Mouse (Mus musculus): ENCODE data around the gene Srrd.

Gene Srrd

GRCm38 (mm10) chr5:112317328-112317727 is 25.5 kb downstream of the Srrd start:
- DNase-seq (ENCODE audit: low read depth) = no peak

- no peak for DNase-seq (ENCODE audit: low read depth)
Measured at GRCm38 (mm10) chr5:112316468-112316867, 26.4 kb downstream of the Srrd start.

GRCm38 (mm10) chr5:112313222-112313885 is 29.5 kb downstream of the Srrd start:
- no peak for DNase-seq (ENCODE audit: low read depth)

GRCm38 (mm10) chr5:112305842-112306241 is 37.0 kb downstream of the Srrd start:
- DNase-seq (ENCODE audit: low read depth) = no peak

GRCm38 (mm10) chr5:112302310-112302709 is 40.5 kb downstream of the Srrd start:
- no peak for DNase-seq (ENCODE audit: low read depth)

GRCm38 (mm10) chr5:112301694-112302093 is 41.1 kb downstream of the Srrd start:
- no peak for DNase-seq (ENCODE audit: low read depth)

- no peak for DNase-seq (ENCODE audit: low read depth)
Measured at GRCm38 (mm10) chr5:112300721-112301308, 42.0 kb downstream of the Srrd start.

- DNase-seq (ENCODE audit: low read depth) = no peak
Measured at GRCm38 (mm10) chr5:112300112-112300511, 42.7 kb downstream of the Srrd start.

GRCm38 (mm10) chr5:112299399-112299798 is 43.4 kb downstream of the Srrd start:
- DNase-seq (ENCODE audit: low read depth) = no peak

- DNase-seq (ENCODE audit: low read depth) = no peak
Measured at GRCm38 (mm10) chr5:112298226-112298988, 44.4 kb downstream of the Srrd start.

GRCm38 (mm10) chr5:112297257-112297656 is 45.6 kb downstream of the Srrd start:
- DNase-seq (ENCODE audit: low read depth) = no peak

- DNase-seq (ENCODE audit: low read depth) = no peak
Measured at GRCm38 (mm10) chr5:112296404-112297181, 46.2 kb downstream of the Srrd start.

GRCm38 (mm10) chr5:112295564-112295963 is 47.3 kb downstream of the Srrd start:
- no peak for DNase-seq (ENCODE audit: low read depth)

GRCm38 (mm10) chr5:112295162-112295561 is 47.7 kb downstream of the Srrd start:
- DNase-seq (ENCODE audit: low read depth) = peak; percentile 60

- peak; percentile 33 for DNase-seq (ENCODE audit: low read depth)
Measured at GRCm38 (mm10) chr5:112294696-112295095, 48.1 kb downstream of the Srrd start.

GRCm38 (mm10) chr5:112293800-112294199 is 49.0 kb downstream of the Srrd start:
- DNase-seq (ENCODE audit: low read depth) = no peak

GRCm38 (mm10) chr5:112292343-112292980 is 50.4 kb downstream of the Srrd start:
- no peak for DNase-seq (ENCODE audit: low read depth)

- DNase-seq (ENCODE audit: low read depth) = no peak
Measured at GRCm38 (mm10) chr5:112291866-112292265, 51.0 kb downstream of the Srrd start.

- no peak for DNase-seq (ENCODE audit: low read depth)
Measured at GRCm38 (mm10) chr5:112290536-112290880, 52.3 kb downstream of the Srrd start.

GRCm38 (mm10) chr5:112289819-112290535 is 52.9 kb downstream of the Srrd start:
- DNase-seq (ENCODE audit: low read depth) = no peak

GRCm38 (mm10) chr5:112289236-112289635 is 53.6 kb downstream of the Srrd start:
- DNase-seq (ENCODE audit: low read depth) = peak; percentile 61

All from NIH3T3 (cell line).